Mouse (Mus musculus): Measurements from ENCODE around the gene Trim17.

Trim17 gene

DNA sequence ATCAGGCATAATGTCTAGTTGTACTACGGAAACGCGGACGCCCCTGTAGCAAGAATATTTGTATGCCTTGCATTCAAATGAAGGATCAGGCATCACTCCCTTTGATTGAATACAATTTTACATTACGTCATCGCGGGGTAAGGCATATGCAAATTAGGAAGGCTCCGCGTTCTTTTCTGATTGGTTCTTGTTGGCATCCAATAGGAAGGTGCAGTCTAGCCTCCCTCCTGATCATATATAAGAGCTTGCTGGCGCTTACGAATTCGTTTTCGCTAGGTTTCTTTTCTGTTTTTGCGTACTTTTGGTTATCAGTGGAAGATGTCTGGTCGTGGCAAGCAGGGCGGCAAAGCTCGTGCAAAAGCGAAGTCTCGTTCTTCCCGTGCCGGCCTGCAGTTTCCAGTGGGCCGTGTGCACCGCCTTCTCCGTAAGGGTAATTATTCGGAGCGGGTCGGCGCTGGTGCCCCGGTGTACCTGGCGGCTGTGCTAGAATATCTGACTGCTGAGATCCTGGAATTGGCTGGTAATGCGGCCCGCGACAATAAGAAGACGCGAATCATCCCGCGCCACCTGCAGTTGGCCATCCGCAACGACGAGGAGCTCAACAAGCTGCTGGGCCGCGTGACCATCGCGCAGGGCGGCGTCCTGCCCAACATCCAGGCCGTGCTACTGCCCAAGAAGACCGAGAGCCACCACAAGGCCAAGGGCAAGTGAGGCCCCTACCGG, at the start of gene Trim17, which contains the start of gene Hist3h2a:
Gene Trim17 (plus strand): TSS at position 266 of the 723 bp plus-strand sequence.
Gene Hist3h2a (plus strand): TSS at position 266 of the 723 bp plus-strand sequence.
- in situ Hi-C loops (cut with MboI; ENCODE audit: unreplicated experiment in 2 of 2), result loop anchor here (5.0 to 25.0 kb wide), 4 partner anchors 32 to 650 kb away; partner anchors contain the start of gene Zfp692 (in 2 of the 2)

DNA sequence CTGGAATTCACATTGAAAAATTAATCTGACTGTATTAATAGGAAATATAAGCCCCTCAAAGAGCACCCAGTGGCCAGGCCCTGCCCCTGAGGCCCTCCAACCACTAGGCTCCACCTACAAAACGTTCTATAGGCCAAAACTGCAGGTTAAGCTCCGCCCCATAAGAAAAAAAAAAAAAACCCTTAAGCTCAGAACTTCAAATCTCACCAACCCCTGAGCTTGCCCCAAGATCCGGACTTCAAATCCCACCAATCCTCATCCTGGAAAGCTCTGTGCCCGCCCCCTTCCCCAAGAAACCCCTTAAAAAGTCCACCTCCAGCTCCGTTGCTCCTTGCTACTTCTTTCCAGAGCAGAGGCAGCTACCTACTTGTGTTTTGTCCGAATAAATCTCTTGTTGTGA, 49.6 kb upstream of the Trim17 start:
- in situ Hi-C loops (cut with MboI; ENCODE audit: unreplicated experiment in 2 of 2), result no loop called here

DNA sequence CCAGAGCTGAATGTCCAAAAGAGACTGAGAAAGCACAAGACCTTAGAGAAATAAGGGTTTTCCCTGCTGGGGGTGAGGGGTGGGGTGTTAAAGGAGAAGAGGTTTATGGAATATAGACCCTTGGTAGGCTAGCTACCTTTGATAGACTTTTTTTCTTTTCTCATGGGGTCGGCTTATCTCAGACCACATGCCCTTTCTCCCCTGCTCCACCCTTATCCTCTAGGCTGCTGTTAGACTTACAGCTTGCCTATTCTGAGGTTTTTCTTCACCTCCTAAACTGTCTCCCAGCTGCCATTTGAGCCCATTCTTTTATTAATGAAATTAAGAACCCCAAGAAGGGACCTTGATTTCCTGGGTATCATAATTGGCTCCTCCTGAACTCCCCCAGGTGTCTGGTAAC, 40.7 kb upstream of the Trim17 start:
- in situ Hi-C loops (cut with MboI; ENCODE audit: unreplicated experiment in 2 of 2), result loop anchor here in 1 of 2 experiments (10.0 kb wide), 1 partner anchor 679 kb away; no protein-coding TSS in a partner anchor

DNA sequence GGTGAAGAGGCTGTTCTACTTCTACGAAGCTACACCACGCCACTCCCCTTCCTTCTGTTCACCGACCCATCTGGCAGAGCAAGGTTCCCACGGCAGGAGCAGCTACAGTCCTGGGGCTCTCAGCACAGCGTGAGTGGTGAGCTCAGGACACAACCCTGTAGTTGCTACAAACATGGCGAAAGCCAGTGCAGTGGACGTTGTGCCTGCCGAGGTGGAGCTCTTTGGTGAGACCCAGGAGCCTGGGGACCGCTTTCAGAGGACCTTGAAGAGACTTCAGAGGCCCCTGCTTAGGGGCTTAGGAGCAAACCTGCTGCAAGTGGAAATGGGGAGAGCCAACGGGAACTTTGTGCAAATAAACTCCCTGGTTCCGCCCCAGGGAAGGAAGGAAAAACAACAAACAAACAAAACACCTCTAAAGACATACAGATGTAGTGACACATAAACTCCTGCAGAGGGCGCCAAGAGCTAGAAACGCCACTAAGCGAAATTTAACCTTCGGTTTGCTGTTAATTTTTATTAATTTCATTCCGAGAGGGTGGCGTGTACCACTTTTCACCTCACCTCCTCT, 39.9 kb upstream of the Trim17 start:
- in situ Hi-C loops (cut with MboI; ENCODE audit: unreplicated experiment in 2 of 2), result loop anchor here in 1 of 2 experiments (10.0 kb wide), 1 partner anchor 680 kb away; no protein-coding TSS in a partner anchor

DNA sequence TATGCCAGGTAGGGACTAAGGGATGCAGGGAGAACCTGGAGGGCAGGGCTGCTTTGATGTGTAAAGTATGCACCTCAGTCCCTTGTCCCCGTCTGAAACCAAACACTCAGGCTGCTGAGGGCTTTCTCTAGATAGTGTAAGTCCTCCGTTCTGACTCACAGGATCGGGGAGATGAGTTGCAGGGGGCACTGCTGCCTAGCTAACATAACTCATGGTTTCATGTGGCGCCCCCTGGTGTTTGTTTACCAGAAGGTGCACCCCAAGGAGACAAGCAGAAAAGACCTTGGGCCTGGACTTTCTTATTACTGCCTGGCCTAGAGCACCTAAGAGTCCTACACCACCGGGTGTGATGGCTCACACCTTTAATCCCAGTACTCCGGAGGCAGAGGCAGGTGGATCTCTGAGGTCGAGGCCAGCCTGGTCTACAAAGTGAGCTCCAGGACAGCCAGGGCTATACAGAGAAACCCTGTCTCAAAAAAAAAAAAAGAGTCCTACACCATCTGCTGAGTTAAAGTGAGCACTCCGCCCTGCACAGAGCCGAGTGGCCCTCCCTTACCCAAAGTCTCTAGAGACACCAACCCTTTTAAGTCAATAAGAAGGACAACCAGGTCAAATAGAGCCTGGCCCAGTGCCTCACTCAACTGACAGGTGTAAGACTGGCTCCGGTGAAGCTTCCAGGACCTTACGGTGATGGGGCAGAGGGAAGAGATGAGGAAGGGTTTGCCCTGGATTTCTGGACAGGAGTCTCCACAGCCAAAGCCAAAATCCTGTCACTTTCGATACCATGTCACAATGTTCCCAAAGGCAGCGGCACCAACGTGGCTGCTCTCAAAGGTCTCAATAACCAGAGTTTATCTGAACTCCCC, 37.4 kb upstream of the Trim17 start:
- in situ Hi-C loops (cut with MboI; ENCODE audit: unreplicated experiment in 2 of 2), result loop anchor here in 1 of 2 experiments (10.0 kb wide), 1 partner anchor 682 kb away; no protein-coding TSS in a partner anchor

DNA sequence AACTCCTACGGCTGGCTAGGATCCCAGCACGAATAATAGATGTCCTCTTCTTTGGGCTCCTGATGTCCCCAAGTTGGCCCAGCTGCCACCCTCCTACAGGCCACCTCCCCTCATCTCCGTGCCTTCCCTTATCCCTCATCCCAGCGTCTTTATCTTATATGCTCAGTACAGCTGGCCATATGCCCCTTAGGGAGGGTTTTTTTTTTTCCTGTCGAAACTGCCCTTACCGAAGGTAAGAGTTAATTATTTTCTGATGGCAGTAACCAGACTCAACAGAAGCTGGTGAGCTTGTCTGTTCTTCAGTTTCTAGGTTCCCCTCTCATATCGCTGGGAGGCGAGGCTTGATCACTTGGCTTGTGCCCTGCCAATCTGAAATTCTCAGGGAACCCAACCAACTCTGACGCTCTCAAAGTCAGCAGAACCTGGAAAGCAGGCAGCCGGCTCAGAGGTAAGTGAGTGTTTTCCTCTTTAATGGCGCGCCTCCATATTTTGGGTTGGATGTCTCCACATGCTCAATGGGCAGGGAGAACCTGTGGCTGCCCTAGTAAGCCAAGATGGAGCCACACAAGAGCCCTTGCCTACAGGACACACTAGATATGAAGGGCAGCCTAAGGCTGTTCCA, 36.6 kb upstream of the Trim17 start, which contains the start of gene Btnl10:
Gene Btnl10 (plus strand): TSS at position 164 of the 622 bp plus-strand sequence.
- in situ Hi-C loops (cut with MboI; ENCODE audit: unreplicated experiment in 2 of 2), result loop anchor here in 1 of 2 experiments (10.0 kb wide), 1 partner anchor 683 kb away; no protein-coding TSS in a partner anchor

DNA sequence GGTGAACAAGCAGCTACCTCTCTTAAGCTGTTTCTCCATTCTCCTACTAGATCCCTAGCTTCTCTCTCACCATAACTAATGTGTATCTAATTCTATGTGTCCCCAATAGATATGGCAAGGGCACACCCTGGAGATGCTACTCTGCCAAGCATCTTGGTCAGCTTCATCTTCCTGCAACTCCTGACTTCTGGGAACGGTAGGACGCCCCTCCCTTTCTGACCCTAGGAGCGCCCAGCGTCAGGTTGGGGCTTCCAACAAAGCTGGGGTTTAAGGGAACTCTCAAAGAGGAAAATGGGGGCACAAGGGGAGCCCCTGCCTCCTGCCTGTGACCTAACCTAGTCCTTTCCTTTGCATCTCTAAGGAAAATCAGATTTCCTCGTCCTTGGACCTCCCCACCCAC, 35.7 kb upstream of the Trim17 start:
- in situ Hi-C loops (cut with MboI; ENCODE audit: unreplicated experiment in 2 of 2), result loop anchor here in 1 of 2 experiments (10.0 kb wide), 1 partner anchor 684 kb away; no protein-coding TSS in a partner anchor

DNA sequence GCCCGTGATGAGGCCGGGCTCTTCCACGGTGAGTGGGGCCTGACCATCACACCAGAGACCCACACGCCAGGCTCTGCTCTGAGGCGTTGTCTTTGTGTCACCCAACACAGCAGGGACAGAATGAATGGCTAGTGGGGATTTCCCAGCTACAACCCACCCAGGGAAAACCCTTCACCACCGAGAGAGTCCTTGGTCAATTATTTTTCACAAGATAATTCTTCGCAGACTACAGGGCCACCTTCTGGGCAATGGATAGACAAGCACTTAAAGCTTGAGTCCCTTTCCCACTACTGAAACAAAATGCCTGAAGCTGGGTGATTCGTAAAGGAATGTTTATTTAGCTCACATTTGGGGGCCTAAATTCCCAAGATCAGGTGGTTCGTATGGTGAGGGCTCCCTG, 32.1 kb upstream of the Trim17 start:
- in situ Hi-C loops (cut with MboI; ENCODE audit: unreplicated experiment in 2 of 2), result loop anchor here (5.0 kb wide), 1 partner anchor 35 kb away; no protein-coding TSS in a partner anchor

DNA sequence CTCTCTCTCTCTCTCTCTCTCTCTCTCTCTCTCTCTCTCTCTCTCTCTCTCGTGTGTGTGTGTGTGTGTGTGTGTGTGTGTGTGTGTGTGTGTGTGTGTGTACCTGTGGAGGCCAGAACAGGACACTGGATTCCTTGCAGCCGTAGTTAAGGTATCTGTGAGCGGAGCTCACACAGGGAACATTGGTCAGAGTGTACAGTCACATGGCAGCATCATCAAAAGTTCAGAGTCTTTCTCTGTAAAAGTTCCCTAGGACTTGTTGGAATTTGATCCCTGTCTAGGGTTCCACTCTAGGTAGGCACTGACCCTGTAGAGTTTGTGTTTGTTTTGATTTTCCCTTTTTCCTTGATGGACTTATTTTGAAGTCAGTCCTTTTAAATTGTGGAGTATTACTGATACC, 27.8 kb upstream of the Trim17 start:
- in situ Hi-C loops (cut with MboI; ENCODE audit: unreplicated experiment in 2 of 2), result no loop called here

DNA sequence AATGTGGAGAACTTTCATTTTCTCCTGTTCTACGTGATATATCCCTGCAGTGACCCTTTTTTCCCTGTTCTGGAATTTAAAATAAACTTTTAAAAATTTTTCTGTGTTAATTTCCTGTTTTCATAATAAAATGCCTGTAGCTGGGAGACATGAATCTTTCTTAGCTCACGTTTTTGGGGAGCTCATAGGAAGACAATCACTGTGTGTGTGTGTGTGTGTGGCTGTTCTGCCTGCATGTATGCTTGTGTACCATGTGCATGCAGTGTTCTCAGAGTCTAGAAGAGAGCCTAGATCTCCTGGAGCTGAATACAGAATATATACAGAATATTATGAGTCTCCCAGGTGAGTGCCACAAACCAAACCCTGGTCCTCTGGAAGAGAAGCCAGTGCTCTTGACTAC, 27.4 kb upstream of the Trim17 start:
- in situ Hi-C loops (cut with MboI; ENCODE audit: unreplicated experiment in 2 of 2), result no loop called here

DNA sequence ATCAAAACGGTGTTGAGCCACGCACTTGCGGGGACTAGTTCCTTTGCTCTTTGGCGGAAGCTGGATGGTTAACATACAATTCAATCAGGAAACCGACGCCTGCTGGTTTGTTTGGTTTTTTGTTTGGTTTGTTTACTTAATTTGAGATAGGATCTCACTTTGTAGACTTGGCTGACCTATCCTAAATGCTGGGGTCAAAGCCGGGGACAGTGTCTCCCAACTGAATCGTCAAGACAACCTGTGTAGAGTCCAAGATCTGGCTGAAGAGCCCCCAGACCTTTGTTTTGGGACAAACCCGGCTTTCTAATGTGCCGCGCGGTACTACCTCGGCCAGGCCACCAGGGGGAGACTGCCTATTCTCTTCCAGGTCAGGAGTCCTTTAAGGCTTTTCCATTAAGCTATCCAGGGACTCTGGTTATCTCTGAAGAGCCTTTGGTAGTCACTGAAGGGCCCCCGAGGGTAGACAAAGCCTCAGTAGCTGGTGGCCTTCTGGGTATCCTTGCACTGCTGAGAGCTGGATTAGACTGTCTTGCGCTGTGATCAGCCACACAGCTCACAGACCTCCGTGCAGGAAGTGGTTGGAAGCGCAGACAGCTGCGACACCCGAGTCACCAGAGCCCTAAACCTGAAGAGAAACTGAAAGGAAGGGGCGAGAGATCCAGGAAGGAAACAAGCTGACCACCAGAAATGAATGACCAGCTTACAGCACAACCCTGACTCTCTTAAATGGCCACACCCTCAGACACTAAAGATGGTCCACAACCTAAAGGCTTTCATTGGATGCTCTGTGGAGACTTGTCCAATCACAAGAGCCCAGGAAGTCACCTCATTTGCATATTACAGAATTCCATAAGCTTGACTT, 26.5 kb upstream of the Trim17 start:
- in situ Hi-C loops (cut with MboI; ENCODE audit: unreplicated experiment in 2 of 2), result no loop called here

DNA sequence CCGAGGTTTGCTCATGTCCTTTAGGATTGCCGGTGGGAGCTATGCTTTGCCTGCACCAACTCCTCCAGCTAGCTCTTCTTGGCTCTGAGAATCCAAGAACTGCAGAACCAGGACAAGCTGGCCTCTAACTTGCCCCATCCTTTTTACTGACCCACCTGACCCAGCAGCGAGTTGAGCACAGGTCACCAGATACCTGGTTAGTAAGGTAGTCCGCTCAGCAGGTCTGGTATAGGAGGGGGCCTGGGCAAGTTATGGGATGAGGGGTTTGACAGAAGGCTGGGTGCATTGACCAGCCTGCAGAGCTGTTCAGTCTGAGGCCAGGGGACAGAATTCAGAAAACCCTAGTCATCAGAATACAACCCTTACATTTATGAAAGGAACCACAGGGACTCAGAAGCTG, 25.4 kb upstream of the Trim17 start:
- in situ Hi-C loops (cut with MboI; ENCODE audit: unreplicated experiment in 2 of 2), result no loop called here

DNA sequence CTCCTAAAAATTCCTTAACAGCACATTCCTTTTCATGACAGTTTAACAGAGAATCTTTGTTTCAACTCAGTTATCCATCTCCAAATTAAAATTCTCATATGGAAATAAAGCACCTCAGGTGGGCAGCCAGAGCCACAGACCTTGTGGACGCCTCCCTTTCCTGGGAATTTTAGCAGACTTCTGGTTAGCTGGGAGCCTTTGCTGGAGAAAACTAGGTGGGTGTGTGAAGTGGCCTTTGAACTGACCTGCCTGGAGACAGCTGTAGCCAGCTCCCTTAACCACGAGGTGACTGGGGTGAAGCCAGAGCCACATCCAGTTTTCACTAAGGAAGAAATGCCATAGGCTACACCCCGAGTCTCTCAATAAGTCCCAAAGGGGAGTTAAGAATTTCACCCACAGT, 24.8 kb upstream of the Trim17 start:
- in situ Hi-C loops (cut with MboI; ENCODE audit: unreplicated experiment in 2 of 2), result no loop called here

DNA sequence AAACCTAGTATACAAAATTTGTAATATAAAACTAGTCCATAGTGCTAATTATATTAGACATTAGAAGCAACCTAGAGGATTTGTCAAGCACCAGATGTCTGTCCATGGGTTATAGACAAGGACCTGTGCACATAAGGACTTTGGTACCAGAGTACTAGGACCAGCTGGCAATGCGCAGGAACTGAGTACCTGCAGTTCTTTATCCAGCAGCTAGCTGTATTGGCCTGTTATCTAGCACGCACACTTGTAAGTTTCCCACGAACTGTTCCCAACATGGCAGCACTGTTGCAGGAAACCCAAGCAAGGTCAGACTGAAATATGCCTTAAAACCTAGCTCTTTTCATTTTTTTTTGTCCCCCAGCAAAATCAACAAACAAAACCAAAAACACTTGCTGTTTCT, 24.2 kb upstream of the Trim17 start:
- in situ Hi-C loops (cut with MboI; ENCODE audit: unreplicated experiment in 2 of 2), result no loop called here

DNA sequence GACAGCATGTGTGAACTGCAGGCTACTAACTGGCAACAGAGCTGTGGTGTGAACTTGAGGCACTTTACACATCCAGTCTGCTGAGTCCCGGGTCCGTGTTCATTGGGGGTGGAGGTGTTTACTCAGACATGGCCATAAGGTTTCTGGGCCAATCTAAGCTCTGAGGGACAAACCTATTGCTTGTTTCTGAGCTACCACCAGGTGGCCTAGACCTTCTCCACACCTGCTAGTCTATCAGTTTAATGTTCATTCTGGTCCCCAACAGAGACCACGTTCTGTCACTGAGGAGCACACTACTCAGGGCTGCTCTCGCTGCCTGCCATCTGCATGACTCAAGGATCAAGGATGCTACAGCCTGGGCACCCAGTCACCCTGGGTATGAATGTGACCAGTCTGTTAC, 22.9 kb upstream of the Trim17 start:
- in situ Hi-C loops (cut with MboI; ENCODE audit: unreplicated experiment in 2 of 2), result no loop called here

DNA sequence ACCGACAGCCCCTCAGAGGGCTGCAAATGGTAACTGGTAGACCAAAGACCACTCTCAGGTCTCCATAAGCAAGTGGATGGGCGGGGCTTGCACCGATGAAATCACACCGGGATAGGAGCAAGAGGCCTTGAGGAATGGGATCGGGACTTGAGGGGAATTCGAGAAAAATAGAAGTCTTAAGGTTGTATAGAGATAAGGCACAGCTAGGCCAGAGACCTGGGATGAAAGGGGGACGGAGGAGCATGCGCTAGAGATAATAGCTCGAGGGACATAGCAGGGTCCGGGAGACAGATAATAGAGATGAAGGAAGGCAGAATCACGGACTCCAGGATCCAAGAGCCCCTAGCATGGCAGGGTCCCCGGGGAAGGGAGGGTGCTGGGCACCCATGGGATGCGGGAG, 16.6 kb upstream of the Trim17 start:
- in situ Hi-C loops (cut with MboI; ENCODE audit: unreplicated experiment in 2 of 2), result no loop called here

DNA sequence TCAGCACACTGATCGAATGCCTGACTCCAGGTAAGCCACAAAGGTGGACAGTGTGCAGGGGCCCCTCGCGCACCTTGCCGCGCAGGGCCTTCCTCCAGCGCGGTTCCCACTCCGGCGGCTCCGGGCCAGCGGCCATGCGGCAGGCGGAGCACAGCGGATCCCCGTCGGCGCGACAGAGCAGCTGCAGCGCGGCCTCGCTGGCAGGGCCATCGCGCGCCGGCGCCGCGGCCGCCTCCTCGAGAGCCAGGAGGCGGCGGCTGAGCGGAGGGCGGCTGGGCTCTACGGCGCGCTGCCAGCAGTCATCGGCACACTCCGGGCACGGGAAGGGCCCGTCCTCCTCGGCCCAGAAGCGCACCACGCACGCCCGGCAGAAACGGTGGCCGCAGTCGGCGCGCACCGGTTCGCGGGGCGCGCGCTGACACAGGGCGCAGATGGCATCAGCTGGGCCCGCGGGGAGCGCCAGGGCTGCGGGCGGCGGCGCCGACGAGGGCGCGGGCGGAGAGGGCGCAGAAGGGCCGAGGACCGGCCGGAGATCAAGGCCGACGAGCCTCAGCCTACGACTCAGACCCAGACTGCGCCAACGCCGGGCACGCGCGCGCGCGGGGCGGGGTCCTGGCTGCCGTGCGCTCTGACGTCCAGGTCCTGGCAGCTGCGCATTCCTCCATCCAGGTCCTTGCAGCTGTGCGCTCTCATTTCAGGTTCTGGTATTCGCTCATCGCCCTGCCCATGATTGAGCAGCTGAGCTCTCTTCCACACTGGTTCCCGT, 16.0 kb upstream of the Trim17 start, which contains the start of gene Rnf187:
Gene Rnf187 (minus strand): TSS at position 595 of the 766 bp plus-strand sequence.
- in situ Hi-C loops (cut with MboI; ENCODE audit: unreplicated experiment in 2 of 2), result no loop called here

DNA sequence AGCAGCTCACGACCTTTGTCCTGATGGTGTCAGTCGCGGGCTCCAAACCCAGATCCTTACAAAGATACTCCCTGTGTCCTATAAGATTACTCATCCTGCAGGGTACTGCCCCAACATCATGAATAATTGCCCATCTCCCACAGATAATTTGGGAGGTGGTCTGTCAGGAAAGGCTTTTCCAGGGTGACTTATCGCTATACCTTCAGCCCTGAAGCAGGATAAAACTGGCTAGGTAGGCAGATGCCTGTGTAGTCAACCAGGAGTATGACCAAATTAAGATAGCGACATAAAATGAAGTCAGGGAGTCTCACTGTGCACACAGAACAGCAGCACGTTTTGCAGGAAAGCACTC, 15.4 kb upstream of the Trim17 start:
- in situ Hi-C loops (cut with MboI; ENCODE audit: unreplicated experiment in 2 of 2), result no loop called here

DNA sequence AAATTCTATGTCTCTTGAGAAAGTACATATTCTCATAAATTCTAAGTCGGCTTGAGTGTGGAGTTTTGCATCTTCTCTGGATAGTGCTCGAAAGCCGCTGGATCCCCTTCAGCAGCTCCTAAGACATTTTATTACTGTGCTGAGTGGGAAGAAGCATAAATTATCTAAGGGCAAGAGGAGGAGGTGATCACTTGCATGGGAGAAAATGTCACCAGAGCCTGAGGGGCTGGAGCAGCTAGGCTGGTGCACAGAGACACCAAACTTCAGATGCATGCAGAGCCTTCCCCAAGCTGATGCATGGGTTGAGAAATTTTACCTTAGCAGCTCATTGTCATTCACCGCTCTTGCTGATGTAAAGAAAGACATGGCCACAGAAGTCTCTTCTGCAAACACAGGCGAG, 10.3 kb upstream of the Trim17 start:
- in situ Hi-C loops (cut with MboI; ENCODE audit: unreplicated experiment in 2 of 2), result no loop called here
